Mouse (Mus musculus) MEL-GATA-1-ER (cell line): Measurements from ENCODE around the gene Defa22.
"Not testable (repeated sequence)": the region's sequence is repeated elsewhere in the genome, so short reads cannot be mapped to it uniquely, and the experiment has no call there.

Experiments used
- DNase-seq: peaks from one replicate; pipeline ENCODE4 v3.0.0-alpha.2; 2012; ENCODE audit warnings: low read depth; ENCODE audit errors: extremely low read depth

The Defa22 gene

DNA sequence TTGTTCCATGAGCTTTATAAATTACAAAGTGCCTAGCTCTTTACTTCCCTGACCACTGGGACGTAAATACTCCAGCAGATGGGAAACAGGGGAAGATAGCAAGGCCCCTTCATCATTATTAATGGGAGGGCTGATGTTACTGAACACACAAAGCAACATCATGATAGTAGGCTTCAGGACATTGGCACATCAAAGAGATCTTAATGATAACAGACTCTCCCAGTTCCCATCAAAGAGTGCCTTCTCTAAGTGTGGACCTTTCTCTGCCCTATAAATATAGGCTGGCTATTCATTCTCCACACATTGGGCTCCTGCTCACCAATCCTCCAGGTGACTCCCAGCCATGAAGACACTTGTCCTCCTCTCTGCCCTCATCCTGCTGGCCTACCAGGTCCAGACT, at the start of gene Defa22:
Gene Defa22, plus strand, starts transcription at position 301 of the 400 bp plus-strand sequence.
- not testable (repeated sequence) for DNase-seq

DNA sequence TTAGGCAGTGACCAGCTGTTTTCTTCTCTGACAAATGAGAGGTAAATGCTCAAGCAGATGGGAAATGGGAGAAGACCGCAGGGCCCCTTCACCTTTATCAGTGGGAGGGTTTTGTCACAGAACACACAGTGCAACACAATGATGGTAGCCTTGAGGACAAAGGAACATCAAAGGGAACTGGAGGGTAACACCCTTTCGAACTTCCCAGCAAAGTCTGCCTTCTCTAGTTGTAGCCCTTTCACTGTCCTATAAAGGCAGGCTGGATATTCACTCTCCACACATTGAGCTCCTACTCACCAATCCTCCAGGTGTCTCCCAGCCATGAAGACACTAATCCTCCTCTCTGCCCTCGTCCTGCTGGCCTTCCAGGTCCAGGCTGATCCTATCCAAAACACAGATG, 27.7 kb upstream of the Defa22 start, which contains the start of gene Defa30:
Gene Defa30, plus strand, starts transcription at position 301 of the 400 bp plus-strand sequence.
- not testable (repeated sequence) for DNase-seq

- not testable (repeated sequence) for DNase-seq
These were observed 29.2 kb downstream of the Defa22 start, which contains the start of gene Defa31 for GRCm38 (mm10) chr8:21191314-21191713. Gene Defa31, plus strand, starts transcription at chr8:21191614.

DNA sequence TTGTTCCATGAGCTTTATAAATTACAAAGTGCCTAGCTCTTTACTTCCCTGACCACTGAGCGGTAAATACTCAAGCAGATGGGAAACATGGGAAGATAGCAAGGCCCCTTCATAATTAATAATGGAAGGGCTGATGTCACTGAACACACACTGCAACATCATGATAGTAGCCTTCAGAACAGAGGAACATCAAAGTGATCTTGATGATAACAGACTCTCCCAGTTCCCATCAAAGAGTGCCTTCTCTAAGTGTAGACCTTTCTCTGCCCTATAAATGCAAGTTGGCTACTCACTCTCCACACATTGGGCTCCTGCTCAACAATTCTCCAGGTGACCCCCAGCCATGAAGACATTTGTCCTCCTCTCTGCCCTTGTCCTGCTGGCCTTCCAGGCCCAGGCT, 39.2 kb downstream of the Defa22 start, which contains the start of gene Gm15293:
Gene Gm15293, plus strand, starts transcription at position 301 of the 400 bp plus-strand sequence.
- DNase-seq = not testable (repeated sequence)
